Mouse (Mus musculus): ENCODE measurements around the gene Olfr801.

Olfr801 gene

GRCm38 (mm10) chr10:129673765-129674164 is at the start of gene Olfr801:
Gene Olfr801 (minus strand): TSS chr10:129673865.
- no peak for DNase-seq (ENCODE audit: low spot score)

- DNase-seq (ENCODE audit: low spot score), result no peak
Measured at GRCm38 (mm10) chr10:129702910-129703309, 29.2 kb upstream of the Olfr801 start, which contains the start of gene Olfr804. Gene Olfr804 (plus strand): TSS chr10:129703210.

- DNase-seq (ENCODE audit: low spot score), result no peak
Measured at GRCm38 (mm10) chr10:129694186-129694585, 20.5 kb upstream of the Olfr801 start, which contains the start of gene Olfr803. Gene Olfr803 (minus strand): TSS chr10:129694286.

- no peak for DNase-seq (ENCODE audit: low spot score)
Measured at GRCm38 (mm10) chr10:129688069-129688468, 14.4 kb upstream of the Olfr801 start, which contains the start of gene Olfr802. Gene Olfr802 (minus strand): TSS chr10:129688169.

- no peak for DNase-seq (ENCODE audit: low spot score)
Measured at GRCm38 (mm10) chr10:129657394-129657793, 16.3 kb downstream of the Olfr801 start, which contains the start of gene Olfr800. Gene Olfr800 (plus strand): TSS chr10:129657694.

- no peak for DNase-seq (ENCODE audit: low spot score)
Measured at GRCm38 (mm10) chr10:129651763-129652162, 21.9 kb downstream of the Olfr801 start.

GRCm38 (mm10) chr10:129637184-129637583 is 36.5 kb downstream of the Olfr801 start, which contains the start of gene Olfr799:
Gene Olfr799 (plus strand): TSS chr10:129637484.
- DNase-seq (ENCODE audit: low spot score), result no peak

- no peak for DNase-seq (ENCODE audit: low spot score)
Measured at GRCm38 (mm10) chr10:129627834-129628233, 45.8 kb downstream of the Olfr801 start, which contains the start of gene Olfr798. Gene Olfr798 (minus strand): TSS chr10:129627934.

GRCm38 (mm10) chr10:129623251-129623650 is 50.4 kb downstream of the Olfr801 start:
- DNase-seq (ENCODE audit: low spot score), result no peak

- no peak for DNase-seq (ENCODE audit: low spot score)
Measured at GRCm38 (mm10) chr10:129621724-129622123, 51.9 kb downstream of the Olfr801 start.

Data from yolk sac, embryonic 10.5 days (tissue).